Mouse (Mus musculus): ENCODE measurements around the gene Prim1. TPM values are rescaled to one million over a fixed set of nuclear protein-coding genes. Genes with fewer than 3 reads are reported as not detected.
"Not testable (repeated sequence)": the region's sequence is repeated elsewhere in the genome, so short reads cannot be mapped to it uniquely, and the experiment has no call there.

Prim1 gene
- polyA plus RNA-seq, 1 experiment from 2014 or later: 69.3 TPM

DNA sequence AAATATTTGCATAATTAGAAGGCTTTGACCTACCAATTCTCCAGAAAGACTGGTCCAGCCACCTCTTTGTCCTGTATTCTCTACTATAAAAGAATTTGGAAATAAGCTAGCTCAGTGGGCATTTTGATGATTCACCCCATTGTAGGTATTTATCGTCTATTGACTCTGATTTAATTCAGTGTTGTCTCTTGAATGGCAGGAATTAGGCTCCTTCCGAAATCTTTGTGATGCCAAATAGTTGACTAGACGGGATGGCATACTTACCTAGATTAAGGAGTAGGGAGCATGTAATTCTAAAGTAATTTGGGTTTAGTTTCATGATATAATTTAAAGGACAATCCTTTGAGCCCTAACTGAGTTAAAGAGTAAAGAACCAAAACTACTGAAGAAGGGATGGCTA, 23.0 kb downstream of the Prim1 start:
- Histone ChIP-seq H3K9me3 (replicated peaks) (no peaks in the 10 kb centered on the region), H3K27ac (replicated peaks) (peak overlapping the region; percentile 74), H3K4me2 (peak overlapping the region; percentile 76), H3K36me3 (replicated peaks) (peaks cover 50% of the 10 kb centered on the region), H3K4me3 (replicated peaks) (peak overlapping the region; percentile 17), H3K9ac (no peak overlapping the region), H3K27me3 (peaks cover 5% of the 10 kb centered on the region; the same call in 1 of the 2 replicates), H3K4me1 (replicated peaks) (peaks cover 59% of the 10 kb centered on the region)
- WGBS (ENCODE audit: insufficient replicate concordance): 66% methylated on average over 3 of the region's 3 CpGs
- no peak for ATAC-seq (ENCODE audit: insufficient read depth)

DNA sequence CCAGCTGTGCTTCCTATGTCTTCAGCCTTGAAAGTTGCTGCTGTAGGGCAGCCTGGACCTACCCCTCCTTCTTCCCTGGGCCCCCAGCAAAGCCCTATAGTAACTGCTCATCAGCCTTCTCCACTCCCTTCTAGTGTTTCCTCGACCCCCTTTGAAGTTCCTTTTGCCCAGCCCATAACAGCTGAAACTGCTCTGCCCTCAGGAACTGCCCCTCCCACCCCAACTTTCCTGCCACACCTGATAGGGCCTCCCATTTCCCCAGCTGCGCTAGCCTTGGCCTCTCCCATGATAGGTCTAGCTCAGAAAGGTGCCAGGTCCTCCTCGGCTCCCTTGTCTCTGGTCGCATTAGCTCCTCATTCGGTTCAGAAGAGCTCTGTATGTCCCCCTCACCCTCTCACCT, 24.2 kb downstream of the Prim1 start:
- ATAC-seq (ENCODE audit: insufficient read depth): peak; percentile 54
- Histone ChIP-seq H3K27ac (replicated peaks) (peak overlapping the region; percentile 74), H3K4me1 (replicated peaks) (peaks cover 70% of the 10 kb centered on the region), H3K9ac (peak overlapping the region; percentile 41), H3K4me3 (replicated peaks) (peak overlapping the region; percentile 17), H3K27me3 (no peaks in the 10 kb centered on the region), H3K4me2 (peak overlapping the region; percentile 76), H3K9me3 (replicated peaks) (no peaks in the 10 kb centered on the region), H3K36me3 (replicated peaks) (peaks cover 62% of the 10 kb centered on the region)
- 12% methylated on average over 5 of the region's 5 CpGs for WGBS (ENCODE audit: insufficient replicate concordance)

DNA sequence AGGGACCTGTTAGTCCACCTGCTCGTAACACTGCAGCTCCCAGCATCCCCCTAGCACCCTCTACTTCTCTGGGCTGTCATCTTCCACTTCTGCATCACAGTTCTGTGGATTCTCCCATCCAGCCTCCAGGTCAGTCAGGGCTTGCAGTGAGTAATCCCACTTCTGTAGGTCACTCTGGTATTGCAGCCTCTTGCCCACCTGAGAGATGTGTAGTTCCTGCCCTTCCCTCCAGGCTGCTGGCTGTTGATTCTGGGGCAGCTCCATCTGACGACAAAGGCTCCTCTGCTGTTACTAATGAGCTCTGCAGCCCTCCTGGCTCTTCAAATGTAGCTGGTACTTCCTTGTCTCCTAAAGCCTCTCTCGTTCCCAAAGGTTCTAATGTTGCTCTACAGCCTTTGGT, 24.9 kb downstream of the Prim1 start:
- Histone ChIP-seq H3K27me3 (no peaks in the 10 kb centered on the region), H3K36me3 (replicated peaks) (peaks cover 69% of the 10 kb centered on the region), H3K9me3 (replicated peaks) (no peaks in the 10 kb centered on the region), H3K27ac (replicated peaks) (peak overlapping the region; percentile 74; the same call in 1 of the 2 replicates), H3K4me3 (replicated peaks) (no peak overlapping the region), H3K4me2 (peak overlapping the region; percentile 76), H3K4me1 (replicated peaks) (peaks cover 69% of the 10 kb centered on the region), H3K9ac (peak overlapping the region; percentile 41; the same call in 1 of the 2 replicates)
- 72% methylated on average over 3 of the region's 3 CpGs for WGBS (ENCODE audit: insufficient replicate concordance)
- no peak for ATAC-seq (ENCODE audit: insufficient read depth)

DNA sequence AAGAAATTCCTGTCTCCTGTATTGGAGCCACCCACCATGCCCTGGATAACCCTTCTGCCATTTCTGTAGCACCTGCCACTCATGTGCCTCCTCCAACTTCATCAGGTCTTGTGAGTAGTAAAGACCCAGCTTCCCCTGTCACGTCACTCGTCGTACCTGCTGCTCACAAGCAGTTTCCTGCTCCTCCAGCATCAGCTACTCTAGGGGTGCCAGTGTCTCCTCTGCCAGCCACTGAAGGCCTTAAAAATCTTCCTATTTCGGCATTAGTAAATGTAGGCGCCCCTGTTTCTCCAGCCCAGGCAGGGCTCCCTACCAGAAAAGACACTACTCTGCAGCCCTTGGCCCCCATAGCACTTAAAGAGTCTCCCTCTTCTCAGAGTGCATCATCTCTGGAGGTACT, 25.3 kb downstream of the Prim1 start:
- no peaks in the 10 kb centered on the region for H3K9me3 ChIP-seq (replicated peaks)
- H3K27me3 ChIP-seq: no peaks in the 10 kb centered on the region
- peaks cover 71% of the 10 kb centered on the region for H3K4me1 ChIP-seq (replicated peaks)
- ATAC-seq (ENCODE audit: insufficient read depth): no peak
- H3K4me2 ChIP-seq: no peak overlapping the region
- H3K4me3 ChIP-seq (replicated peaks): no peak overlapping the region
- WGBS (ENCODE audit: insufficient replicate concordance): 82% methylated on average over 5 of the region's 5 CpGs
- no peak overlapping the region for H3K27ac ChIP-seq (replicated peaks)
- peaks cover 72% of the 10 kb centered on the region for H3K36me3 ChIP-seq (replicated peaks)
- no peak overlapping the region for H3K9ac ChIP-seq

DNA sequence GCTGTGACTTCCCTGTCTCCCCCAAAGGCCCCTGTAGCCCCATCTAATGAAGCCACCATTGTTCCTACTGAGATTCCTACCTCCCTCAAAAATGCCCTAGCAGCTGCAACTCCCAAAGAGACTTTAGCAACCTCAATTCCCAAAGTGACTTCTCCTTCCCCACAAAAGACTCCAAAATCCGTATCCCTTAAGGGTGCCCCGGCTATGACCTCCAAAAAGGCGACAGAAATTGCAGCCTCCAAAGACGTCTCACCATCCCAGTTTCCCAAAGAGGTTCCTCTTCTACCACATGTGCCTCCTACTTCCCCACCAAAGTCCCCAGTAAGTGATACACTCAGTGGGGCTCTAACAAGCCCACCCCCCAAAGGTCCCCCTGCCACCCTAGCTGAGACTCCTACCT, 26.7 kb downstream of the Prim1 start:
- no peak overlapping the region for H3K27ac ChIP-seq (replicated peaks)
- 91% methylated on average over 4 of the region's 4 CpGs for WGBS (ENCODE audit: insufficient replicate concordance)

DNA sequence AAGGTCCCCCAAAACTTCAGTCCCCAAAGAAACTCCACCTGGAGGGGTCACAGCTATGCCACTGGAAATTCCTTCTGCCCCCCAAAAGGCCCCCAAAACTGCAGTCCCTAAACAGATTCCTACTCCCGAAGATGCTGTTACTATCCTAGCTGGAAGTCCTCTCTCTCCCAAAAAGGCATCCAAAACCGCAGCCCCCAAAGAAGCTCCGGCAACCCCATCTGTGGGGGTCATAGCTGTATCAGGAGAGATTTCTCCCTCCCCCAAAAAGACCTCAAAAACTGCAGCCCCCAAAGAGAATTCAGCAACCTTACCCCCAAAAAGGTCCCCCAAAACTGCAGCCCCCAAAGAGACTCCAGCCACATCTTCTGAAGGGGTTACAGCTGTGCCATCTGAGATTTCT, 27.5 kb downstream of the Prim1 start:
- WGBS (ENCODE audit: insufficient replicate concordance): 88% methylated on average over 3 of the region's 3 CpGs
- no peak overlapping the region for H3K4me3 ChIP-seq (replicated peaks)
- H3K4me2 ChIP-seq: no peak overlapping the region
- peaks cover 65% of the 10 kb centered on the region for H3K4me1 ChIP-seq (replicated peaks)
- H3K9ac ChIP-seq: no peak overlapping the region
- no peak overlapping the region for H3K27ac ChIP-seq (replicated peaks)
- peaks cover 94% of the 10 kb centered on the region for H3K36me3 ChIP-seq (replicated peaks)
- no peaks in the 10 kb centered on the region for H3K27me3 ChIP-seq
- H3K9me3 ChIP-seq (replicated peaks): no peaks in the 10 kb centered on the region
- ATAC-seq (ENCODE audit: insufficient read depth): no peak

More for the DNA sequence above, 26.7 kb downstream of the Prim1 start:
- H3K4me2 ChIP-seq: no peak overlapping the region
- H3K4me1 ChIP-seq (replicated peaks): peaks cover 73% of the 10 kb centered on the region
- no peaks in the 10 kb centered on the region for H3K9me3 ChIP-seq (replicated peaks)
- peaks cover 86% of the 10 kb centered on the region for H3K36me3 ChIP-seq (replicated peaks)
- no peak overlapping the region for H3K4me3 ChIP-seq (replicated peaks)
- H3K9ac ChIP-seq: no peak overlapping the region
- no peaks in the 10 kb centered on the region for H3K27me3 ChIP-seq
- no peak for ATAC-seq (ENCODE audit: insufficient read depth)

DNA sequence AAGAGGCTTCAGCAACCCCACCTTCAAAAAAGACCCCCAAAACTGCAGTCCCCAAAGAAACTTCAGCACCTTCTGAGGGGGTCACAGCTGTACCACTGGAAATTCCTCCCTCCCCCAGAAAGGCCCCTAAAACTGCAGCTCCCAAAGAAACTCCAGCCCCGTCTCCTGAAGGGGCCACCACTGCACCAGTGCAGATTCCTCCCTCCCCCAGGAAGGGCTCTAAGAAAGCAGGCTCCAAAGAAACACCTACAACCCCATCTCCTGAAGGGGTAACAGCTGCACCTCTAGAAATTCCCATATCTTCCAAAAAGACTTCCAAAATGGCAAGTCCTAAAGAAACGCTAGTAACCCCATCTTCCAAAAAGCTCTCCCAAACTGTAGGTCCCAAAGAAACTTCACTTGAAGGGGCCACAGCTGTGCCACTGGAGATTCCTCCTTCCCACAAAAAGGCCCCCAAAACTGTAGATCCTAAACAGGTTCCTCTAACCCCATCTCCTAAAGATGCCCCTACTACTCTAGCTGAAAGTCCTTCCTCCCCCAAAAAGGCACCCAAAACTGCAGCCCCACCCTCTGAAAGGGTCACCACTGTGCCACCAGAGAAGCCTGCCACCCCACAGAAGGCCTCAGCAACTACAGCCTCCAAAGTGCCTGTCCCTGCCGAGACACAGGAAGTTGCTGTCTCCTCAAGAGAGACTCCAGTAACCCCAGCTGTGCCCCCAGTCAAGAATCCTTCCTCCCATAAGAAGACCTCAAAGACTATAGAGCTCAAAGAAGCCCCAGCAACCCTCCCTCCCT, 28.3 kb downstream of the Prim1 start:
- no peak overlapping the region for H3K9ac ChIP-seq
- no peaks in the 10 kb centered on the region for H3K9me3 ChIP-seq (replicated peaks)
- no peak overlapping the region for H3K4me2 ChIP-seq
- H3K27me3 ChIP-seq: no peaks in the 10 kb centered on the region
- peaks cover 98% of the 10 kb centered on the region for H3K36me3 ChIP-seq (replicated peaks)
- 57% methylated on average over 3 of the region's 3 CpGs for WGBS (ENCODE audit: insufficient replicate concordance)
- peaks cover 59% of the 10 kb centered on the region for H3K4me1 ChIP-seq (replicated peaks)
- H3K4me3 ChIP-seq (replicated peaks): no peak overlapping the region
- ATAC-seq (ENCODE audit: insufficient read depth): no peak
- H3K27ac ChIP-seq (replicated peaks): no peak overlapping the region

DNA sequence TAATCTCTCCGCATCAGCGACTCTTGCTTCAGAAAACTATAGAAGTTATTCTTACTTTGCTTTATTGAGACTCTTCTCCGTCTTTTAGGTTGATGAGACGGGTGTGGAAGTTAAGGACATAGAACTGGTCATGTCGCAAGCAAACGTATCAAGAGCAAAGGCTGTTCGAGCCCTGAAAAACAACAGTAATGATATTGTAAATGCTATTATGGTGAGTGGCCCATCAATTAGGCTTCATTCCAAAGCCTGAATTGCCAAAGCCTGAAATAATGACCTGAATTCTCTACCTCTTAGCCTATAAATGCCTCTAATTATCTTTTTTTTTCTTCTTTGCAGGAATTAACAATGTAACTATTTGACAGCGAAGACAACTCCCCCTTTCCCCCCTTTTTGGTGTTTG, 33.2 kb downstream of the Prim1 start:
- Histone ChIP-seq H3K27ac (replicated peaks) (no peak overlapping the region), H3K4me2 (no peak overlapping the region), H3K4me3 (replicated peaks) (no peak overlapping the region), H3K27me3 (no peaks in the 10 kb centered on the region), H3K9me3 (replicated peaks) (no peaks in the 10 kb centered on the region), H3K4me1 (replicated peaks) (peaks cover 20% of the 10 kb centered on the region), H3K36me3 (replicated peaks) (peaks cover 83% of the 10 kb centered on the region), H3K9ac (no peak overlapping the region)
- WGBS (ENCODE audit: insufficient replicate concordance): 94% methylated on average over 8 of the region's 8 CpGs
- no peak for ATAC-seq (ENCODE audit: insufficient read depth)

DNA sequence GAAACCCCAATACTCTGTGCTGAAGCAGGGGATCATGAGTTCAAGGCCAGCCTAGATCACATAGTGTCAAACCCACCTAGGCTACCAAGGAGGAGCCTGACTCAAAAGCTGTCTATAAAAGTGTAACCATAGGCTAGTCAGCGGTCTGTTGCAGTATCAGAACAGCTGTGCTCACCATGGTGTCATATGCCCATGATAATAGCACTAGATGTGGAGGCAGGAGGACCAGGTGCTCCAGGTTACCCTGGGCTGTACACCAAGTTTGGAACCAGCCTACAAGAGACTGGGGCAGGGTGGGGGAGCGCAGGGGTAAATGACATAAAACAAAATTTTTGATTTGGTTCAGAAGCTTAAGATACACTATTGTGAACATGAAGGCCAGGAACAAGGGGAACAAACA, 34.8 kb downstream of the Prim1 start:
- 83% methylated on average over 2 of the region's 2 CpGs for WGBS (ENCODE audit: insufficient replicate concordance)
- Histone ChIP-seq H3K4me3 (replicated peaks) (no peak overlapping the region), H3K9me3 (replicated peaks) (no peaks in the 10 kb centered on the region), H3K27ac (replicated peaks) (no peak overlapping the region), H3K9ac (no peak overlapping the region), H3K4me1 (replicated peaks) (peaks cover 9% of the 10 kb centered on the region), H3K27me3 (no peaks in the 10 kb centered on the region), H3K4me2 (no peak overlapping the region), H3K36me3 (replicated peaks) (peaks cover 67% of the 10 kb centered on the region)
- ATAC-seq (ENCODE audit: insufficient read depth): no peak

DNA sequence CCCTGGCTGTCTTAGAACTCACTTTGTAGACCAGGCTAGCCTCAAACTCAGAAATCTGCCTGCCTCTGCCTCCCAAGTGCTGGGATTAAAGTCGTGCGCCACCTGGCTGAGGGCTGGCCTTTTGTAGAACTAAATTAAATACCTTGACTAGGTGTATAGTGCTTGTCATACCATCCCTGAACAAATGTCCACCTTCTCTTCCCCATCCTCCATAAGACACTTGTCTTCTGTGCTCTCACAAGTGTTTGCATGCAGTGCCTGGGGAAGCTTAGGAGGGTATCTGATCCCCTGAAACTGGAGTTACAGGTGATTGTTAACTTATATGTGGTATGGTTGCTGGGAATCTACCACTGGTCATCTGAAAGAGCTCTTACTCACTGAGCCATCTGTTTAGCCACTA, 35.4 kb downstream of the Prim1 start:
- 80% methylated on average over 2 of the region's 2 CpGs for WGBS (ENCODE audit: insufficient replicate concordance)
- Histone ChIP-seq H3K27me3 (no peaks in the 10 kb centered on the region), H3K4me3 (replicated peaks) (no peak overlapping the region), H3K9ac (no peak overlapping the region), H3K27ac (replicated peaks) (no peak overlapping the region), H3K36me3 (replicated peaks) (peaks cover 62% of the 10 kb centered on the region), H3K4me1 (replicated peaks) (peaks cover 3% of the 10 kb centered on the region; the same call in 1 of the 2 replicates), H3K4me2 (no peak overlapping the region), H3K9me3 (replicated peaks) (no peaks in the 10 kb centered on the region)
- no peak for ATAC-seq (ENCODE audit: insufficient read depth)

DNA sequence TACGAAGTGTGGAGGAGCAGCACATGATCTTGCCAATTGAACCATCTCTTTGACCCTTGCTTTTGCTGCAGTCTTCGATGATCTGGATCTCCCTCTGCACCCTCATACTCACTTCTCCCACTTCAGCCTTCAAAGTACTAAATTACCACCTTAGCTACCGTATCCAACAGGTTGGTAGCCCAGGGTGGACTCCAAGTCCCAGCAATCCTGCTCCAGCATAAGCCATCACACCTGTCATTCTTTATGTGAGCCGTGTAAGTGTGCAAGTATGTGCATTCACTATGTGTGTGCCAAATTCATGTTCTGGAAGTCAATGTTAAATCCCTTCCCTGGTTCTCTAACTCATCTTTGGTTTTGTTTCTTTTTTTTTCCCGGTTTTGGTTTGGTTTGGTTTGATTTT, 36.6 kb downstream of the Prim1 start:
- Histone ChIP-seq H3K4me1 (replicated peaks) (no peaks in the 10 kb centered on the region), H3K27ac (replicated peaks) (no peak overlapping the region), H3K4me2 (no peak overlapping the region), H3K27me3 (no peaks in the 10 kb centered on the region), H3K9ac (no peak overlapping the region), H3K9me3 (replicated peaks) (no peaks in the 10 kb centered on the region), H3K4me3 (replicated peaks) (no peak overlapping the region), H3K36me3 (replicated peaks) (peaks cover 50% of the 10 kb centered on the region)
- 88% methylated on average over 5 of the region's 5 CpGs for WGBS (ENCODE audit: insufficient replicate concordance)
- no peak for ATAC-seq (ENCODE audit: insufficient read depth)

DNA sequence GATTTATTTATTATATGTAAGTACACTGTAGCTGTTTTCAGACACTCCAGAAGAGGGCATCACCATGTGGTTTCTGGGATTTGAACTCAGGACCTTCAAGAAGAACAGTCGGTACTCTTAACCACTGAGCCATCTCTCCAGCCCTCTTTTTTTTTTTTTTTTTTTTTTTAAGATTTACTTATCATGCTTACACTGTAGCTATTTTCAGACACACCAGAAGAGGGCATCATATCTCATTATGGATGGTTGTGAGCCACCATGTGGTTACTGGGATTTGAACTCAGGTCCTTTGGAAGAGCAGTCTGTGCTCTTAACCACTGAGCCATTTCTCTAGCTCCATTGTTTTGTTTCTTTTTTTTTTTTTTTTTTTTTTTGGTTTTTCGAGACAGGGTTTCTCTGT, 37.2 kb downstream of the Prim1 start:
- H3K4me3 ChIP-seq (replicated peaks); H3K4me1 ChIP-seq (replicated peaks); H3K9me3 ChIP-seq (replicated peaks); H3K27me3 ChIP-seq; ATAC-seq (ENCODE audit: insufficient read depth); H3K9ac ChIP-seq; H3K27ac ChIP-seq (replicated peaks); H3K4me2 ChIP-seq: not testable (repeated sequence)
- 67% methylated on average over 1 of the region's 2 CpGs for WGBS (ENCODE audit: insufficient replicate concordance)
- H3K36me3 ChIP-seq (replicated peaks): peaks cover 44% of the 10 kb centered on the region
